Mouse (Mus musculus): ENCODE measurements around the gene Nbea. TPM values are rescaled to one million over a fixed set of nuclear protein-coding genes. Genes with fewer than 3 reads are reported as not detected.

Gene Nbea
- total RNA-seq (2015; ENCODE audit: low replicate concordance) (1.3 TPM in 1 of 2 replicates, not detected in the other), total RNA-seq (2017; ENCODE audit: low replicate concordance) (0.30 TPM in 1 of 2 replicates, not detected in the other)

- ATAC-seq (replicated peaks; ENCODE audit: low FRiP score, poor library complexity, severe bottlenecking): no peak
Observed at GRCm38 (mm10) chr3:56183159-56184133, at the start of gene Nbea. Gene Nbea, minus strand, starts transcription at chr3:56183701.

- no peak for ATAC-seq (replicated peaks; ENCODE audit: low FRiP score, poor library complexity, severe bottlenecking)
Observed at GRCm38 (mm10) chr3:56229283-56229682, 45.8 kb upstream of the Nbea start.

- no peak for ATAC-seq (replicated peaks; ENCODE audit: low FRiP score, poor library complexity, severe bottlenecking)
Observed at GRCm38 (mm10) chr3:56215989-56216388, 32.5 kb upstream of the Nbea start.

GRCm38 (mm10) chr3:56203968-56204367, 20.5 kb upstream of the Nbea start:
- no peak for ATAC-seq (replicated peaks; ENCODE audit: low FRiP score, poor library complexity, severe bottlenecking)

- ATAC-seq (replicated peaks; ENCODE audit: low FRiP score, poor library complexity, severe bottlenecking): no peak
Observed at GRCm38 (mm10) chr3:56188238-56188637, 4.7 kb upstream of the Nbea start.

- no peak for ATAC-seq (replicated peaks; ENCODE audit: low FRiP score, poor library complexity, severe bottlenecking)
Observed at GRCm38 (mm10) chr3:56187131-56187779, 3.8 kb upstream of the Nbea start.

GRCm38 (mm10) chr3:56182371-56183158, 936 bp downstream of the Nbea start:
- no peak for ATAC-seq (replicated peaks; ENCODE audit: low FRiP score, poor library complexity, severe bottlenecking)

- ATAC-seq (replicated peaks; ENCODE audit: low FRiP score, poor library complexity, severe bottlenecking): no peak
Observed at GRCm38 (mm10) chr3:56181991-56182370, 1.5 kb downstream of the Nbea start.

GRCm38 (mm10) chr3:56181025-56181424, 2.5 kb downstream of the Nbea start:
- ATAC-seq (replicated peaks; ENCODE audit: low FRiP score, poor library complexity, severe bottlenecking): no peak

- no peak for ATAC-seq (replicated peaks; ENCODE audit: low FRiP score, poor library complexity, severe bottlenecking)
Observed at GRCm38 (mm10) chr3:56157864-56158263, 25.6 kb downstream of the Nbea start.

- ATAC-seq (replicated peaks; ENCODE audit: low FRiP score, poor library complexity, severe bottlenecking): no peak
Observed at GRCm38 (mm10) chr3:56126674-56127073, 56.8 kb downstream of the Nbea start.

- no peak for ATAC-seq (replicated peaks; ENCODE audit: low FRiP score, poor library complexity, severe bottlenecking)
Observed at GRCm38 (mm10) chr3:56116647-56117046, 66.9 kb downstream of the Nbea start.

- no peak for ATAC-seq (replicated peaks; ENCODE audit: low FRiP score, poor library complexity, severe bottlenecking)
Observed at GRCm38 (mm10) chr3:56108101-56108500, 75.4 kb downstream of the Nbea start.

GRCm38 (mm10) chr3:56097105-56097504, 86.4 kb downstream of the Nbea start:
- ATAC-seq (replicated peaks; ENCODE audit: low FRiP score, poor library complexity, severe bottlenecking): no peak

GRCm38 (mm10) chr3:56079015-56079612, 104.4 kb downstream of the Nbea start:
- no peak for ATAC-seq (replicated peaks; ENCODE audit: low FRiP score, poor library complexity, severe bottlenecking)

GRCm38 (mm10) chr3:56067849-56068248, 115.7 kb downstream of the Nbea start:
- ATAC-seq (replicated peaks; ENCODE audit: low FRiP score, poor library complexity, severe bottlenecking): no peak

GRCm38 (mm10) chr3:56066360-56067040, 117.0 kb downstream of the Nbea start:
- ATAC-seq (replicated peaks; ENCODE audit: low FRiP score, poor library complexity, severe bottlenecking): no peak

- no peak for ATAC-seq (replicated peaks; ENCODE audit: low FRiP score, poor library complexity, severe bottlenecking)
Observed at GRCm38 (mm10) chr3:56065234-56065633, 118.3 kb downstream of the Nbea start.

GRCm38 (mm10) chr3:56045659-56046336, 137.7 kb downstream of the Nbea start:
- ATAC-seq (replicated peaks; ENCODE audit: low FRiP score, poor library complexity, severe bottlenecking): no peak
